Mouse (Mus musculus): Measurements from ENCODE around the gene Pld6. TPM values are rescaled to one million over a fixed set of nuclear protein-coding genes. Genes with fewer than 3 reads are reported as not detected.
A peak's percentile ranks its signal among the peaks of the same experiment; 100 is the strongest.

The Pld6 gene
- polyA plus RNA-seq, 1 experiment from 2014 or later = 1.6 TPM

GRCm38 (mm10) chr11:59811211-59811610 is 23.8 kb upstream of the Pld6 start:
- Histone ChIP-seq H3K9me3 (ENCODE audit: control insufficient read depth, low read length) (no peaks in the 10 kb centered on the region), H3K4me2 (ENCODE audit: low read length) (no peak overlapping the region; the same call in 1 of the 2 replicates), H3K36me3 (ENCODE audit: control insufficient read depth, insufficient read depth, low read length) (peaks cover 23% of the 10 kb centered on the region), H3K4me1 (ENCODE audit: control insufficient read depth in 2 of 2, insufficient read depth in 2 of 2, low read length in 2 of 2) (peaks cover 5 to 13% of the 10 kb centered on the region in 2 experiments; a peak in 3 of 4 replicates), H3K27ac (replicated peaks in 1 of 2; ENCODE audit: control insufficient read depth in 1 of 2, insufficient read depth in 1 of 2, low read depth in 2 of 2, low read length in 2 of 2) (no peak overlapping the region), H3K27me3 (ENCODE audit: control insufficient read depth, insufficient read depth, low read length) (no peaks in the 10 kb centered on the region), H3K4me3 (ENCODE audit: control insufficient read depth in 1 of 2, insufficient read depth in 1 of 2, low read depth in 1 of 2, low read length in 2 of 2) (no peak overlapping the region), H3K9ac (ENCODE audit: low read length) (peak overlapping the region; percentile 46; the same call in 1 of the 2 replicates)
- ATAC-seq (ENCODE audit: insufficient number of reproducible peaks, insufficient read depth, low FRiP score, low read depth) = no peak
- WGBS = 46% methylated on average over 4 of the region's 4 CpGs

GRCm38 (mm10) chr11:59810480-59811158 is 23.2 kb upstream of the Pld6 start:
- Histone ChIP-seq H3K27ac (replicated peaks in 1 of 2; ENCODE audit: control insufficient read depth in 1 of 2, insufficient read depth in 1 of 2, low read depth in 2 of 2, low read length in 2 of 2) (peak overlapping the region; percentile 96), H3K4me1 (ENCODE audit: control insufficient read depth in 2 of 2, insufficient read depth in 2 of 2, low read length in 2 of 2) (peaks cover 5 to 13% of the 10 kb centered on the region in 2 experiments; a peak in 3 of 4 replicates), H3K27me3 (ENCODE audit: control insufficient read depth, insufficient read depth, low read length) (no peaks in the 10 kb centered on the region), H3K36me3 (ENCODE audit: control insufficient read depth, insufficient read depth, low read length) (peaks cover 24% of the 10 kb centered on the region), H3K4me3 (ENCODE audit: control insufficient read depth in 1 of 2, insufficient read depth in 1 of 2, low read depth in 1 of 2, low read length in 2 of 2) (peak overlapping the region; percentile 59 to 69), H3K9ac (ENCODE audit: low read length) (peak overlapping the region; percentile 89), H3K9me3 (ENCODE audit: control insufficient read depth, low read length) (no peaks in the 10 kb centered on the region), H3K4me2 (ENCODE audit: low read length) (peak overlapping the region; percentile 81)
- WGBS = 57% methylated on average over 14 of the region's 14 CpGs
- no peak for ATAC-seq (ENCODE audit: insufficient number of reproducible peaks, insufficient read depth, low FRiP score, low read depth)

GRCm38 (mm10) chr11:59809670-59810474 is 22.4 kb upstream of the Pld6 start, which contains the start of gene Flcn:
Gene Flcn (minus strand): TSS chr11:59810016.
- H3K27ac ChIP-seq (replicated peaks in 1 of 2; ENCODE audit: control insufficient read depth in 1 of 2, insufficient read depth in 1 of 2, low read depth in 2 of 2, low read length in 2 of 2) = peak within 1 kb of the TSS; percentile 96
- under 1% methylated on average over 52 of the region's 52 CpGs for WGBS
- peak within 1 kb of the TSS; percentile 89 for H3K9ac ChIP-seq (ENCODE audit: low read length)
- H3K4me3 ChIP-seq (ENCODE audit: control insufficient read depth in 1 of 2, insufficient read depth in 1 of 2, low read depth in 1 of 2, low read length in 2 of 2) = peak within 1 kb of the TSS; percentile 59 to 69
- peak within 1 kb of the TSS; percentile 81 for H3K4me2 ChIP-seq (ENCODE audit: low read length)
- H3K4me1 ChIP-seq (ENCODE audit: control insufficient read depth in 2 of 2, insufficient read depth in 2 of 2, low read length in 2 of 2) = peaks cover 5 to 13% of the 10 kb centered on the region in 2 experiments; a peak in 3 of 4 replicates
- H3K9me3 ChIP-seq (ENCODE audit: control insufficient read depth, low read length) = no peaks in the 10 kb centered on the region
- H3K27me3 ChIP-seq (ENCODE audit: control insufficient read depth, insufficient read depth, low read length) = no peaks in the 10 kb centered on the region
- peaks cover 32% of the 10 kb centered on the region for H3K36me3 ChIP-seq (ENCODE audit: control insufficient read depth, insufficient read depth, low read length)
- ATAC-seq (ENCODE audit: insufficient number of reproducible peaks, insufficient read depth, low FRiP score, low read depth) = peak; percentile 91

- Histone ChIP-seq H3K36me3 (ENCODE audit: control insufficient read depth, insufficient read depth, low read length) (peaks cover 39% of the 10 kb centered on the region), H3K9ac (ENCODE audit: low read length) (peak overlapping the region; percentile 89), H3K9me3 (ENCODE audit: control insufficient read depth, low read length) (no peaks in the 10 kb centered on the region), H3K4me1 (ENCODE audit: control insufficient read depth in 2 of 2, insufficient read depth in 2 of 2, low read length in 2 of 2) (peaks cover 5 to 13% of the 10 kb centered on the region in 2 experiments; a peak in 3 of 4 replicates), H3K4me2 (ENCODE audit: low read length) (peak overlapping the region; percentile 81), H3K27me3 (ENCODE audit: control insufficient read depth, insufficient read depth, low read length) (no peaks in the 10 kb centered on the region), H3K27ac (replicated peaks in 1 of 2; ENCODE audit: control insufficient read depth in 1 of 2, insufficient read depth in 1 of 2, low read depth in 2 of 2, low read length in 2 of 2) (peak overlapping the region; percentile 96), H3K4me3 (ENCODE audit: control insufficient read depth in 1 of 2, insufficient read depth in 1 of 2, low read depth in 1 of 2, low read length in 2 of 2) (peak overlapping the region; percentile 59 to 69)
- peak; percentile 65 for ATAC-seq (ENCODE audit: insufficient number of reproducible peaks, insufficient read depth, low FRiP score, low read depth)
- WGBS = under 1% methylated on average over 15 of the region's 15 CpGs
Measured at GRCm38 (mm10) chr11:59809071-59809669, 21.7 kb upstream of the Pld6 start.

- peak overlapping the region; percentile 81 for H3K4me2 ChIP-seq (ENCODE audit: low read length)
- ATAC-seq (ENCODE audit: insufficient number of reproducible peaks, insufficient read depth, low FRiP score, low read depth) = no peak
- H3K4me1 ChIP-seq (ENCODE audit: control insufficient read depth in 2 of 2, insufficient read depth in 2 of 2, low read length in 2 of 2) = peaks cover 5 to 13% of the 10 kb centered on the region in 2 experiments; a peak in 3 of 4 replicates
- peak overlapping the region; percentile 96 for H3K27ac ChIP-seq (replicated peaks in 1 of 2; ENCODE audit: control insufficient read depth in 1 of 2, insufficient read depth in 1 of 2, low read depth in 2 of 2, low read length in 2 of 2)
- H3K9me3 ChIP-seq (ENCODE audit: control insufficient read depth, low read length) = no peaks in the 10 kb centered on the region
- H3K36me3 ChIP-seq (ENCODE audit: control insufficient read depth, insufficient read depth, low read length) = peaks cover 47% of the 10 kb centered on the region
- H3K27me3 ChIP-seq (ENCODE audit: control insufficient read depth, insufficient read depth, low read length) = no peaks in the 10 kb centered on the region
- peak overlapping the region; percentile 89 for H3K9ac ChIP-seq (ENCODE audit: low read length)
- WGBS = 62% methylated on average over 14 of the region's 14 CpGs
- H3K4me3 ChIP-seq (ENCODE audit: control insufficient read depth in 1 of 2, insufficient read depth in 1 of 2, low read depth in 1 of 2, low read length in 2 of 2) = peak overlapping the region; percentile 59 to 69
Measured at GRCm38 (mm10) chr11:59808170-59808960, 20.9 kb upstream of the Pld6 start.

DNA sequence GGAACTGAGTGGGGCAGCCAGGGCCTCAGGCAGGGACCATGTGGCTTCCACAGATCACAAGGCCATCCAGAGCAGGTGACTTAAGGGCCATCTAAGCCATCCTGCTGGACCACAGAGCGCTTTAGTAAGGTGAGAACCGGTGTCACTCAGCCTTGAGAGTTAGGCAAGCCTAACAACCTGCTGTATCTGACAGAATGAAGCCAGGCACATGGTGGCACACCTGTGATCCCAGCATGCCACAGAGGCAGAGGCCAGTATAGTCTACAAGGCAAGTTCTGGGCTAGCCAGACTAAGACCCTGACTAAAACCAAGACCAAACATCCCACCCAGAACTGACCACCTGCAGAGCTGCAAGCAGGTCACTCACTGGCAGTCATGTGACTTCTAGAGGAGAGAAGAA is 18.2 kb upstream of the Pld6 start:
- Histone ChIP-seq H3K9me3 (ENCODE audit: control insufficient read depth, low read length) (no peaks in the 10 kb centered on the region), H3K9ac (ENCODE audit: low read length) (no peak overlapping the region), H3K36me3 (ENCODE audit: control insufficient read depth, insufficient read depth, low read length) (peaks cover 74% of the 10 kb centered on the region), H3K4me2 (ENCODE audit: low read length) (no peak overlapping the region), H3K4me3 (ENCODE audit: control insufficient read depth in 1 of 2, insufficient read depth in 1 of 2, low read depth in 1 of 2, low read length in 2 of 2) (no peak overlapping the region), H3K27me3 (ENCODE audit: control insufficient read depth, insufficient read depth, low read length) (no peaks in the 10 kb centered on the region), H3K4me1 (ENCODE audit: control insufficient read depth in 2 of 2, insufficient read depth in 2 of 2, low read length in 2 of 2) (peaks cover 5 to 8% of the 10 kb centered on the region in 2 experiments; a peak in 3 of 4 replicates), H3K27ac (replicated peaks in 1 of 2; ENCODE audit: control insufficient read depth in 1 of 2, insufficient read depth in 1 of 2, low read depth in 2 of 2, low read length in 2 of 2) (no peak overlapping the region)
- WGBS = 86% methylated on average over 2 of the region's 2 CpGs
- ATAC-seq (ENCODE audit: insufficient number of reproducible peaks, insufficient read depth, low FRiP score, low read depth) = no peak

DNA sequence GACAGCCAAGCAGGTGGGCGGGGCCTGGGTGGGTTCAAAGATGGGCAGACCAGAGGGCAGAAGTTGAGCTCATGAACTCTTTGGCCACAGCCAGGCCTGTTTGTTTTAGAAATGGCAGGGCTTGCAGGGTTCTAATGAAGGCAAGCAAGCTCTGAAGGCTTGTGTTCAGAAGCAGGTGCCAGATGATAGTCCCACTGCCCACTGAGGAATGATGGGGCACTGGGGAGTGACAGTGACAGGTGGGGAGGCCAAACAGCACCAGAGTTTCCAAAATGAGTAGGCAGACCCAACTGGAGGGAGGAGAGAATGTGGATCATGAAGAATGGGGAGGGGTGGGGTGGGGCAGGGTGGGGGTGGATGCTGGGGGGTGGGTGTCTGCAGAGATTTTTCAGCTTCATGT is 17.8 kb upstream of the Pld6 start:
- Histone ChIP-seq H3K9ac (ENCODE audit: low read length) (no peak overlapping the region), H3K9me3 (ENCODE audit: control insufficient read depth, low read length) (no peaks in the 10 kb centered on the region), H3K27ac (replicated peaks in 1 of 2; ENCODE audit: control insufficient read depth in 1 of 2, insufficient read depth in 1 of 2, low read depth in 2 of 2, low read length in 2 of 2) (no peak overlapping the region), H3K27me3 (ENCODE audit: control insufficient read depth, insufficient read depth, low read length) (no peaks in the 10 kb centered on the region), H3K4me1 (ENCODE audit: control insufficient read depth in 2 of 2, insufficient read depth in 2 of 2, low read length in 2 of 2) (peaks cover 5 to 8% of the 10 kb centered on the region in 2 experiments; a peak in 3 of 4 replicates), H3K4me3 (ENCODE audit: control insufficient read depth in 1 of 2, insufficient read depth in 1 of 2, low read depth in 1 of 2, low read length in 2 of 2) (no peak overlapping the region), H3K4me2 (ENCODE audit: low read length) (no peak overlapping the region), H3K36me3 (ENCODE audit: control insufficient read depth, insufficient read depth, low read length) (peaks cover 78% of the 10 kb centered on the region)
- ATAC-seq (ENCODE audit: insufficient number of reproducible peaks, insufficient read depth, low FRiP score, low read depth) = no peak
- WGBS = 95% methylated on average over 1 of the region's 1 CpGs

All from heart, embryonic 14.5 days (tissue).